Mouse (Mus musculus): ENCODE data around the gene Atf7. TPM values are rescaled to one million over a fixed set of nuclear protein-coding genes. Genes with fewer than 3 reads are reported as not detected.

Atf7 gene
- polyA plus RNA-seq, 1 experiment from 2014 or later: 46.2 TPM

DNA sequence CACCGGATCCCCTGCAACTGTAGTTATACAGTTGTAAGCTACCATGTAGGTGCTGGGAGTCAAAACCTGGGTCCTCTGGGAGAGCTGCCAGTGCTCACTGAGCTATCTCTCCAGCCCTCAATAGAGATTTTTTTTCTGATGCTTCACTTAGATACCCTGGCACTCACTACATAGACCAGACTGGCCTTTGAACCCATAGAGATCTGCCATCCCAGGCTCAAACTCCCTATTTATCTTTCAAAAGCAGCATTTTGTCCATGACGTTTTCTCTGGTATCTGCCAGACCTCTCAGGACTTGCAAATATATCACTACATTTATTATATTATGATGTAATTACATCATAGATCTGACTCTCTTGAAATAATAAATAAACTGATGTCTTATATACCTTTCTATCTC, 46.9 kb downstream of the Atf7 start:
- Histone ChIP-seq H3K4me2 (no peak overlapping the region), H3K36me3 (peaks cover 21% of the 10 kb centered on the region; the same call in 1 of the 2 replicates), H3K9me3 (no peaks in the 10 kb centered on the region), H3K9ac (no peak overlapping the region), H3K4me3 (no peak overlapping the region), H3K27me3 (no peaks in the 10 kb centered on the region), H3K27ac (no peak overlapping the region), H3K4me1 (no peaks in the 10 kb centered on the region)
- WGBS: 86% methylated on average over 2 of the region's 2 CpGs
- no peak for ATAC-seq (ENCODE audit: insufficient number of reproducible peaks, insufficient read depth, low FRiP score, low TSS enrichment, low read depth)

DNA sequence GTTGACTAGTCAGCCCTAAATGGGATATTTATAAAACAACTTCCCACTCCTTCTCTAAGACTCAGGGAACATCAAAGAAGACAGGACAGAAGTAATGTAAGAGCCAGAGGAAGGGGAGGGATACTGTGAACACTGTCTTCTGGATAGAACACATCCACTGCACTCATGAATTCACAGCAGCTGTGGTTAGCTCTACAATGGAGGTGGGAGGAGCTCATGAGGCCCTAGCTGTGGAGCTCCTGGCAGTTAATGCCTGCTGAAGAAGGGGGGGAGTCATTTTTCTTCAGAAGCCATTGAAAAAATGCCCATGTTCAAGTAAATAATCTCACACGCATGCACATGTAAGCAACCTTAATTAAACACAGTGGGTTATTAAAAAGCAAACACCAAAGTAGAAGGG, 48.3 kb downstream of the Atf7 start:
- Histone ChIP-seq H3K4me2 (no peak overlapping the region), H3K9me3 (no peaks in the 10 kb centered on the region), H3K27me3 (no peaks in the 10 kb centered on the region), H3K4me1 (no peaks in the 10 kb centered on the region), H3K27ac (no peak overlapping the region), H3K36me3 (peaks cover 21% of the 10 kb centered on the region; the same call in 1 of the 2 replicates), H3K4me3 (no peak overlapping the region), H3K9ac (no peak overlapping the region)
- WGBS: 79% methylated on average over 1 of the region's 1 CpGs
- ATAC-seq (ENCODE audit: insufficient number of reproducible peaks, insufficient read depth, low FRiP score, low TSS enrichment, low read depth): no peak

DNA sequence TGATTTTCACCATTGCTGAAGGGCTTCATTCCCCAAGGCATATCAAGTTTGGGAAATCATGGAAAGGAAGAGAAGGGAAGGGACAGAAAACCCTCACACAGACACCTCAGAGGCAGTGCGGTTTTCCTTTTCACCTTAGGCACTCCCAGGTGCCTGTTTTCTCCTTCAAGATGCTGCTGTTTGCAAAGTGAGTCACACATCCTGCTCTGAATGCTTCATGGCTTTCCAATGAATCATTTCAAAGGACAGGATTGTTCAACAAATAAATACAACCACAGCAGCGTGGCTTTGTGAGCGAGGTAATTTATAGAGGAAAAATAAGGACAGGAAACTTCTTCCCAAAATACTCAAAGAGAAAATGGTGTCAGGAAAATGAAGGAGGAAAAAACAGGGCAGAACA, 53.2 kb downstream of the Atf7 start:
- Histone ChIP-seq H3K4me1 (no peaks in the 10 kb centered on the region), H3K27ac (no peak overlapping the region), H3K9ac (no peak overlapping the region), H3K4me2 (no peak overlapping the region), H3K4me3 (no peak overlapping the region), H3K9me3 (no peaks in the 10 kb centered on the region), H3K27me3 (no peaks in the 10 kb centered on the region), H3K36me3 (0 out of 2 replicates have a peak, but pooled peaks cover 14% of the 10 kb centered on the region)
- ATAC-seq (ENCODE audit: insufficient number of reproducible peaks, insufficient read depth, low FRiP score, low TSS enrichment, low read depth): no peak
- 82% methylated on average over 3 of the region's 3 CpGs for WGBS

DNA sequence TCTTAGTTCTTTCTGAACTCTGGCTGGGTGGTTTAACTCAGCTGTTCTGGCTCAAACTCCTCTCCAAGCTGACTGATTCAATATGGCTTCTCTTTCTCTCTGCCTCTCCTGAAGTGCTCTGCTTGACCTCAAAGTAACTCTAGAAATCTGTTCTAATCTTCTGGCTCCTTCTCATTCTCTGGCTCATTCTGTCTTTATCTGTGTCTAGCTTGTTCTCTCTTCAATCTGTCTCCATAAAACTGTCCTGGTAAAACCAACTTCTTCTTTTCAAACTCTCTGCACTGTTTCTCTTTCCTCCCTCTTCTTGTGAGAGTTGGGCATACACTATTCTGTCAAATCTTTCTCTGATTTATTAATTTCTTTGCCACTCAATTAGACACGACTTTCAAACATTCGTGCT, 57.4 kb downstream of the Atf7 start:
- Histone ChIP-seq H3K4me2 (no peak overlapping the region), H3K4me3 (no peak overlapping the region), H3K27me3 (no peaks in the 10 kb centered on the region), H3K27ac (no peak overlapping the region), H3K9me3 (no peaks in the 10 kb centered on the region), H3K9ac (no peak overlapping the region), H3K4me1 (no peaks in the 10 kb centered on the region), H3K36me3 (peaks cover 12% of the 10 kb centered on the region)
- 91% methylated on average over 2 of the region's 2 CpGs for WGBS
- ATAC-seq (ENCODE audit: insufficient number of reproducible peaks, insufficient read depth, low FRiP score, low TSS enrichment, low read depth): no peak

DNA sequence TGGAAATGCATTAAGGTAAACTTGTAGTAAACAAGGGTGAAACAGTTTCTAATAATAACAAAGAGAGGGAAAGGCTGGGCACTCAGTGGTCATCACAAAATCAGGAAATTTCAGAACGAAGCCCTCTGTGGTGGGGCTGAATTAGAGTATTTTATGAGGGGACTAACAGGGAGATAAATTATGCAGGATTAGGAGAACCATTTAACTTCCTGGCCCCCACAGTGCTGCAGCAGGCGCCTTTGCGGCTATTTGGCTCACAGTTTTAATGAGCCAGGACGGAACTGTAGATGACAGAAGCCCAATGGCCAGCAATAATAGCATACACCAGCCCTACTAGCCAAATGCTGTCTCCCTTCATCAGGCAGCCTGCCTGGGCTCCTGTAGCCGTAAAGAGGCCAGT, 61.6 kb downstream of the Atf7 start:
- H3K4me1 ChIP-seq: no peaks in the 10 kb centered on the region
- no peak for ATAC-seq (ENCODE audit: insufficient number of reproducible peaks, insufficient read depth, low FRiP score, low TSS enrichment, low read depth)
- WGBS: 91% methylated on average over 5 of the region's 5 CpGs

DNA sequence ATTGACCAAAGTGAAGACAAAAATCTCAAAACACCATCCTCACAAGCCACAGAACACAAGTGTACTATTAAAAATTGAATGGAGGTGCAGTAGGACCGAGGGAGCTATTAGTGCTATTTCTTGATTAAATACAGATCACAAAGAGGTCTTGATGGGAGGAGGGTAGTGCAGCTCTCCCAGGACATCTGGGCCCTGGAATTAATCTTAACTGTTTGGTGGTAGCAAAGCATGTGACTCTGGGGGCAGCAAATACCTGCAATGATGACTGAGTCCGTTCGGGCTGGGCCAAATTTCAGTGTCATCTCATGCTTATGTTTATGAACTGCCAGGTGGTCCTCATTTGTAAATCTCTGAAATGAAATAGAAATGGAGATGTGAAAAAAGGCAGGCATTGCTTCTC, 62.2 kb downstream of the Atf7 start:
- no peaks in the 10 kb centered on the region for H3K4me1 ChIP-seq
- no peak overlapping the region for H3K9ac ChIP-seq
- H3K9me3 ChIP-seq: no peaks in the 10 kb centered on the region
- peaks cover 26% of the 10 kb centered on the region for H3K36me3 ChIP-seq
- H3K27me3 ChIP-seq: no peaks in the 10 kb centered on the region
- ATAC-seq (ENCODE audit: insufficient number of reproducible peaks, insufficient read depth, low FRiP score, low TSS enrichment, low read depth): no peak
- H3K4me2 ChIP-seq: no peak overlapping the region
- WGBS: 64% methylated on average over 3 of the region's 3 CpGs
- no peak overlapping the region for H3K4me3 ChIP-seq
- no peak overlapping the region for H3K27ac ChIP-seq

More for the DNA sequence above, 61.6 kb downstream of the Atf7 start:
- H3K4me2 ChIP-seq: no peak overlapping the region
- no peaks in the 10 kb centered on the region for H3K9me3 ChIP-seq
- H3K27ac ChIP-seq: no peak overlapping the region
- no peak overlapping the region for H3K4me3 ChIP-seq
- peaks cover 26% of the 10 kb centered on the region for H3K36me3 ChIP-seq
- H3K9ac ChIP-seq: no peak overlapping the region
- H3K27me3 ChIP-seq: no peaks in the 10 kb centered on the region

DNA sequence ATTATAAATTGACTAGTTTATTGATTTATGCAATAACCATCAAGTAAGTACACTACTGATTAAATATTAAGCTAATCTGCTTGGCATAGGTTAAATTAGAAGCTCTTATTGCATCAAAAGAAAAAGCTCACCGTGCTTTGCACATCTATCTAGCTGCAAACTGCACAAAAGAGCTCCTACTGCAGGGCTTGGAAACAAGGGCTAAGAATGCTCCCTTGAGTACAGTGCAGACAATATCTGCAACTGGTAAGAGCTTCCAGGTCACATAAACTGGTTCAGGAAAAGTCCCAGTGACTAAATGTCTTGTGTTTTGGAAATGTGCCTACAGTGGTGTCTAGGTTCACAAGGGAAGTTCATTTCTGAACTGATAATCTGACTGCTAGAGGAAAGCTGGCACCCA, 62.8 kb downstream of the Atf7 start:
- Histone ChIP-seq H3K9ac (no peak overlapping the region), H3K27ac (no peak overlapping the region), H3K9me3 (no peaks in the 10 kb centered on the region), H3K4me2 (no peak overlapping the region), H3K4me1 (no peaks in the 10 kb centered on the region), H3K36me3 (peaks cover 26% of the 10 kb centered on the region), H3K4me3 (no peak overlapping the region), H3K27me3 (no peaks in the 10 kb centered on the region)
- no peak for ATAC-seq (ENCODE audit: insufficient number of reproducible peaks, insufficient read depth, low FRiP score, low TSS enrichment, low read depth)
- 89% methylated on average over 1 of the region's 1 CpGs for WGBS

DNA sequence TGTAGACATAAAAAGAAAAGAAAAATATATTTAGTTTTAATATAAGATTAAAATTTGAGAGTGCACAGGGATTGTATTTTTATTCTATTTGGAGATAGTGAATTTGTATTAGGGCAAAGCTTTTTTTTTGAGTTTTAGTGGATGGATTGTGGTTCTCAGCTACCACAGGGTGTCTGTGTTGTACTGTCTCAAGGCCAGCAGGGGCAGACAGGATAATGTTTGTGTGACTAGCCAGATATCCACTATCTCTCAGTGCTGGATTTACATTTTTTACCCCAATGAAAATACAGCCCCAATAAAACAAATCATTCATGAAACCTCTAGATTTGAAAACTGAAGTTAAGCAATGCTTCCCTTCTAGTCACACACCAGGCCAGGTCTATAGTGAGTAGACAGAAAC, 67.7 kb downstream of the Atf7 start:
- no peaks in the 10 kb centered on the region for H3K9me3 ChIP-seq
- no peaks in the 10 kb centered on the region for H3K4me1 ChIP-seq
- H3K27ac ChIP-seq: no peak overlapping the region
- peaks cover 57% of the 10 kb centered on the region for H3K36me3 ChIP-seq
- H3K9ac ChIP-seq: no peak overlapping the region
- no peak overlapping the region for H3K4me2 ChIP-seq
- H3K4me3 ChIP-seq: no peak overlapping the region
- no peak for ATAC-seq (ENCODE audit: insufficient number of reproducible peaks, insufficient read depth, low FRiP score, low TSS enrichment, low read depth)
- no peaks in the 10 kb centered on the region for H3K27me3 ChIP-seq

DNA sequence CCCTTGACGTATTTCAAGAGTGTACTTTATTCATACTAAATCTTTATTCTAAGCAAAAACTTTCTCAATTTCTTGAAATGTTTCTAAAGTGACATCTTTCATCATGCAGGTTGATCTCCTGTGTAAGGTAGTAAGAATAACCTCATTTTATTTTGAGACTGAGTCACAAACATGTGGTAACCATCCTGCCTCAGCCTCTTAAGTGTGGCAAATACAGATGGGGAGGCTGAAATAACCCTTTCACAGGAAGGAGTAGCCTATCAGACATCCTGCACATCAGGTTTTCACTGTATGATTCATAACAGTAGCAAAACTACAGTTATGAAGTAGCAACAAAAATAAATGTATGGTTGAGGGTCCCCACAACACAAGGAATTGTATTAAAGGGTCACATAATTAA, 69.7 kb downstream of the Atf7 start:
- H3K9me3 ChIP-seq: no peaks in the 10 kb centered on the region
- no peaks in the 10 kb centered on the region for H3K27me3 ChIP-seq
- no peak for ATAC-seq (ENCODE audit: insufficient number of reproducible peaks, insufficient read depth, low FRiP score, low TSS enrichment, low read depth)
- H3K36me3 ChIP-seq: peaks cover 67% of the 10 kb centered on the region
- no peak overlapping the region for H3K4me3 ChIP-seq
- H3K27ac ChIP-seq: no peak overlapping the region
- H3K4me1 ChIP-seq: no peaks in the 10 kb centered on the region
- WGBS: 97% methylated on average over 1 of the region's 1 CpGs
- H3K4me2 ChIP-seq: no peak overlapping the region
- no peak overlapping the region for H3K9ac ChIP-seq

DNA sequence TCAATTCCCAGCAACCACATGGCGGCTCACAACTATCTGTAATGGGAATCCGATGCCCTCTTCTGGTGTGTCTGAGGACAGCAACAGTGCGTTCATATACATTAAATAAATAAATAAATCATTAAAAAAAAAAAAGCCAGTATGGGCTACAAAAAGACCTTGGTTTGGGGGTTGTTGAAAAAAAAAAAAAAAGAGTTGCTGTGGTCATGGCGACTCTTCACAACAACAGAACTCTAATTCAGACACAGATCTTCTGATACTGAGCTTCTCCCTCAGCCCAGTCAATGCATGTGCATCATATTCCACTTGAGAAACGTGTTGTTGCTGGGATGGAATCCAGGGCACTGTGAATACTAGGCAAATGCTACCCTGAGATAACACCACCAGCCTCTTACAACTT, 72.7 kb downstream of the Atf7 start:
- H3K4me3 ChIP-seq: no peak overlapping the region
- H3K36me3 ChIP-seq: peaks cover 77% of the 10 kb centered on the region
- H3K27ac ChIP-seq: no peak overlapping the region
- no peaks in the 10 kb centered on the region for H3K9me3 ChIP-seq
- no peaks in the 10 kb centered on the region for H3K4me1 ChIP-seq
- no peak overlapping the region for H3K4me2 ChIP-seq
- no peak overlapping the region for H3K9ac ChIP-seq
- WGBS: 95% methylated on average over 5 of the region's 5 CpGs
- H3K27me3 ChIP-seq: no peaks in the 10 kb centered on the region
- no peak for ATAC-seq (ENCODE audit: insufficient number of reproducible peaks, insufficient read depth, low FRiP score, low TSS enrichment, low read depth)

DNA sequence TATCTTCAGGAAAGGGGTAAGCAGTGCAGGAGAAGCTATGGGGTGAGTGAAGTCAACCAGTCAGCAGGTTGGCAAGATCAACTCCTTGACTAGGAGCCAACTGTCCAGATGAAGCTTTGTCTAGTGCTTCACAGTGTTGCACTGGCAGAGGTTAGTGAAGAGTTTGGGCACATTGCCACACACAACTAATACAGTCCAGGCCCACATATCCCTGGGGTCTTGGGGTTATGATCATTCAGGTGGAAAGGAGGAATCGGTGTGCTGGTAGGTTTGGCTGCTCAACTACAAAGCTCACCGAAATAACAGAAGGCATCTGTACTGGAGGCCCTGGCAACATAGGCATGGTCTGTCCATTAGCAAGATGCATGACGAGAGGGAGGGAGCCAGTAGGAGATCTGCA, 77.8 kb downstream of the Atf7 start:
- no peak for ATAC-seq (ENCODE audit: insufficient number of reproducible peaks, insufficient read depth, low FRiP score, low TSS enrichment, low read depth)
- no peaks in the 10 kb centered on the region for H3K4me1 ChIP-seq
- peaks cover 77% of the 10 kb centered on the region for H3K36me3 ChIP-seq
- no peak overlapping the region for H3K9ac ChIP-seq
- H3K27ac ChIP-seq: no peak overlapping the region
- no peaks in the 10 kb centered on the region for H3K27me3 ChIP-seq
- H3K9me3 ChIP-seq: no peaks in the 10 kb centered on the region
- H3K4me3 ChIP-seq: no peak overlapping the region
- no peak overlapping the region for H3K4me2 ChIP-seq
- 91% methylated on average over 3 of the region's 3 CpGs for WGBS

DNA sequence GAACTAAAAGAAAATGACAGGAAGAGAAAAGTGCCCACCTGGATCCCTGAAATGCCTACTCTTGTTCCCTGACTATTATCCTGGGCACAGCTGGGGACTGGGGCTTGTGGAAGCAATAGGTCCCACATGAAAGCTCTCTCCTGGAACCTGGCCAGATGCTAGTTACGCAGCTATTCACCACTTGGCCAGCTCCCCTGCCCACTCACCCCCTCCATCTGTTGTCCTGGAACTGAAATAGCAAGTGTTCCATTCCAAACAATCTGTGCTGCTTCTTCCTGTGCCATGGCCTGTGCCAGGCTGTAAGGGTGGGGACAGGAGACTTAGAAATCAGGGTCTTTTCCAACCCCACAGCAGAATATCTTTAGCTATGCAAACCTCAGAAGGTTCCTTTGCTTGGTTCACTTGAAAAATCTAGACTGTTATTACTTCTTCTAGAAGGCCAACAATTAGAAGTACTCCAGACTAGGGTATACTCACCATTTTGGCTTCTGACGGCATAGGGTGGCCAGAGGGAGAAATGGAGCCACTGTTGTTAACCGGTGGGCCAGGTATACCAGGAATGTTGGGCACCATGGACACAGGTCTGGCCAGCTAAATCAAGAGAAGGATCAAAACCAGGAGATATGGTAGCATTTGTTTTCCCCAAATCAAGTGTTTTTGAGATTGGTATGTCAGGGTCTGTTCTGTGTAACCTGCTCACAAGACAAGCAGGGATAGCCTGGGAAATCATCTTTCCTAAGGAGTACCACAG, 78.4 kb downstream of the Atf7 start:
- no peak overlapping the region for H3K4me3 ChIP-seq
- 0 out of 2 replicates have a peak overlapping the region, but pooled peaks have one; percentile 11 for H3K27ac ChIP-seq
- no peaks in the 10 kb centered on the region for H3K4me1 ChIP-seq
- ATAC-seq (ENCODE audit: insufficient number of reproducible peaks, insufficient read depth, low FRiP score, low TSS enrichment, low read depth): no peak
- H3K9me3 ChIP-seq: no peaks in the 10 kb centered on the region
- no peak overlapping the region for H3K4me2 ChIP-seq
- H3K9ac ChIP-seq: no peak overlapping the region
- peaks cover 77% of the 10 kb centered on the region for H3K36me3 ChIP-seq
- H3K27me3 ChIP-seq: no peaks in the 10 kb centered on the region
- WGBS: 79% methylated on average over 3 of the region's 3 CpGs

Measured in embryonic facial prominence, embryonic 13.5 days (tissue).